Mouse (Mus musculus): ENCODE measurements around the gene Ech1. TPM values are rescaled to one million over a fixed set of nuclear protein-coding genes. Genes with fewer than 3 reads are reported as not detected.

Ech1 gene
- total RNA-seq, 4 experiments from 2014 or later, result 222 to 343 (median 237) TPM

Other genes starting within 250 kb of the Ech1 start
- 10 to 100 TPM in 2 of 4 experiments, 1 to 10 TPM in 2; 8.9 to 11.9 (median 10.1) TPM for gene Samd4b, start 227.1 kb upstream of the Ech1 start, total RNA-seq (2022)
- gene Pak4, start 227.0 kb upstream of the Ech1 start, total RNA-seq (2022), result 1 to 10 TPM; 1.8 to 3.7 (median 2.9) TPM
- gene Acp7, start 193.9 kb upstream of the Ech1 start, total RNA-seq (2022), result not detected
- under 1 TPM in 3 of 4 experiments, not detected in 1; 0.12 to 0.68 (median 0.13) TPM for gene Fbxo27, start 132.4 kb upstream of the Ech1 start, total RNA-seq (2022)
- gene Fbxo17, start 108.4 kb upstream of the Ech1 start, total RNA-seq (2022), result 1 to 10 TPM; 4.0 to 7.0 (median 5.6) TPM
- 10 to 100 TPM; 36.1 to 42.4 (median 40.5) TPM for gene Mrps12, start 83.4 kb upstream of the Ech1 start, total RNA-seq (2022)
- gene Sars2, start 83.2 kb upstream of the Ech1 start, total RNA-seq (2022), result 10 to 100 TPM; 12.3 to 13.5 (median 12.6) TPM
- gene Ccer2, start 69.0 kb upstream of the Ech1 start, total RNA-seq (2022), result not detected
- 100 to 1,000 TPM in 1 of 4 experiments, 10 to 100 TPM in 3; 94.9 to 105 (median 96.4) TPM for gene Sirt2, start 58.5 kb upstream of the Ech1 start, total RNA-seq (2022)
- gene Nfkbib, start 57.7 kb upstream of the Ech1 start, total RNA-seq (2022), result 10 to 100 TPM; 28.5 to 34.2 (median 31.2) TPM
- under 1 TPM in 3 of 4 experiments, not detected in 1; 0.27 to 0.70 (median 0.56) TPM for gene Rinl, start 36.2 kb upstream of the Ech1 start, total RNA-seq (2022)
- gene Hnrnpl, start 16.7 kb upstream of the Ech1 start, total RNA-seq (2022), result 100 to 1,000 TPM; 105 to 116 (median 109) TPM
- gene Lgals4, start 8.6 kb downstream of the Ech1 start, total RNA-seq (2022), result 1 to 10 TPM in 3 of 4 experiments, under 1 TPM in 1; 0.58 to 1.6 (median 1.4) TPM
- not detected for gene Lgals7, start 38.6 kb downstream of the Ech1 start, total RNA-seq (2022)
- under 1 TPM in 1 of 4 experiments, not detected in 3; 0.11 TPM for gene Capn12, start 56.2 kb downstream of the Ech1 start, total RNA-seq (2022)
- 10 to 100 TPM; 21.3 to 36.9 (median 28.2) TPM for gene Actn4, start 137.1 kb downstream of the Ech1 start, total RNA-seq (2022)
- gene Eif3k, start 156.6 kb downstream of the Ech1 start, total RNA-seq (2022), result 100 to 1,000 TPM; 130 to 143 (median 134) TPM
- under 1 TPM; 0.22 to 0.82 (median 0.41) TPM for gene Map4k1, start 156.8 kb downstream of the Ech1 start, total RNA-seq (2022)

Data from gastrocnemius, adult 8-10 months (tissue).